Mouse (Mus musculus): ENCODE measurements around the gene Trim45.

Gene Trim45

GRCm38 (mm10) chr3:100931332-100932076, 9.5 kb downstream of the Trim45 start:
- CTCF ChIA-PET = no interaction called here

DNA sequence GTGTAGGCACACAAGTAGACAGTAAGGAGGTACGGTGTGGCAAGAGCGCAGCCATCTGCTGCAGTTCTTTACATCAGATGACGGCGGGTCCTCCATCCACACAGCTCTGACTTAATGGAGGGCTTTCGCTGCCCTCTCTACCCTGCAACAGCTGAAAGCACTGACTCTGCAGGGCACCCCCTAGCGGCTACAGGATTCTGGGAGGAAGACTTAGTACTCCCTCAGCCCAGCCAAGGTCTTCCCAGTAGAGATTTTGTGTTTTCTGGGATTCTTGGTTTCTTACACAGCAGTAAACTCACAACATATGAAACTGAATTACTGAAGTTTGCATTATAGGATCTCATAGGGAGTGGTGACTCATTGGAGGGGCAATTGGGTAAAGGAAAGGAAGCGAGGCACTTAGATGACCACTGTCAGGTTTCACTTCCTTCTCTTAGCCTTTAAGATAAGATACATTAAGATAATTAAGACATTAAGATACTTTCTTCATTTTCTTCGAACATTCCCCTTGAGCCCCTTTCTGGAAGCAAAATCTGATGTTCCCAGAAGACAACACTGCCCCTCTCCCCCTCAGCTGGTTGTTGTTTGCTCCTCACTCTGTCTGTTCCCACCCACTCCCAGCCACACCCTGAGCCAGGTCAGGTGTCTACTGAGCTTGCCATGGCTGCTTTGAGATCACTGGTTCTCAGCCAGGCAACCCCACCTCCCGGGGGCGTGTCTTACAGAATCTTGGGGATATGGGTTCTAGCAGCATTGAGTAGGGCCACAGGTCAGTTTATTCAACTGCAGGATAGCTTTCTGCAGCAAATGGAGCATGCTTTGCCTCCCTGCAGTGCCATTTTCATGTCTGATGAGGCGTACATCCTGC, 10.3 kb downstream of the Trim45 start:
- CTCF ChIA-PET = no interaction called here

- CTCF ChIA-PET = no interaction called here
Measured at GRCm38 (mm10) chr3:100935521-100935920, 13.5 kb downstream of the Trim45 start.

- CTCF ChIA-PET = no interaction called here
Measured at GRCm38 (mm10) chr3:100936201-100936600, 14.2 kb downstream of the Trim45 start.

- CTCF ChIA-PET = no interaction called here
Measured at GRCm38 (mm10) chr3:100938211-100938610, 16.2 kb downstream of the Trim45 start.

DNA sequence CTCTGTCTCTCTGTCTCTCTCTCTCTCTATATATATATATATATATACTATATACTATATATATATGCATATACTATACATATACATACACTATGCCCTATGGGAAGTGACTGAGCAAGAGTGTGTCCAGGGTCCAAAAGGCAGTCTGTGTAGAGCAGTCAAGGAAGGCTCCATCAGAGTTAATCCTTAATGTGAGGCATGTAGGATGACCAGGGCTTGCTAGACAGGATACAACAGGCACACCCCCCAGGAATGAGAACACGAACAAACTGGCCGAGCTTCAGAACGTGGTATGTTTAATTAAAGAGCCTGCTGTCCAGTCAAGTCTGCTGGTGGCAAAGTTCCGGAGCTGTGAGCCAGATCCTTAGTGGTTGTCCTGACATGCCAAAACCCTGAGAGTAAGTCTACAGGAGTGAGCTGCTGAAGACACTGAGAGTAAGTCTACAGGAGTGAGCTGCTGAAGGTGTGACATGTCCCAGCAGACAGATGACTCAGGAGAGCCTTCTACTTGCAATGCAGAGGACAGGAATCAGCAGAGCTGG, 18.6 kb downstream of the Trim45 start:
- CTCF ChIA-PET = no interaction called here

DNA sequence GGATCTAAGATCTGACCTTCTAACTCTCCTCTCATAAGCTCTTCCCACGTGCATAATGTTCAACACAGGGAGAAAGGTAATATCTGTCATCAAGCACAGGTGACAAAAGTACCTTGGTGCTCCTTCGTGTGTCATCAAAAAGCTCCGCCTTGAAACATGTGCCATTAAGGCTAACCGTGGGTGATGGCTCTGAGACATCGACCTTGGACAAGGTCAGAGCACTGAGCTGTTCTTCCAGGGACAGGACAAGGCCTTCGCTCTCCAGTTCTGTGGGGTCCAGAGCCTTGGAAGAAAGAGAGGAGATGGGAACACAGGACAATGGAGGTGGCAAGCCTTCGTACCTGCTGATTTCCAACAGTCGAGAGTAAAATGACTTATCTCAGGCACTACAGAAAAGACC, 25.3 kb downstream of the Trim45 start:
- CTCF ChIA-PET = no interaction called here

GRCm38 (mm10) chr3:100951531-100951930, 29.5 kb downstream of the Trim45 start:
- CTCF ChIA-PET = no interaction called here

- CTCF ChIA-PET = interaction anchor here (0.5 to 1.0 kb wide), 4 partner anchors 9 to 164 kb away, joined by 3 to 6 read pairs (median 4); no protein-coding TSS in a partner anchor
Measured at GRCm38 (mm10) chr3:100954616-100955015, 32.6 kb downstream of the Trim45 start.

GRCm38 (mm10) chr3:100961007-100961406, 39.0 kb downstream of the Trim45 start:
- CTCF ChIA-PET = no interaction called here

DNA sequence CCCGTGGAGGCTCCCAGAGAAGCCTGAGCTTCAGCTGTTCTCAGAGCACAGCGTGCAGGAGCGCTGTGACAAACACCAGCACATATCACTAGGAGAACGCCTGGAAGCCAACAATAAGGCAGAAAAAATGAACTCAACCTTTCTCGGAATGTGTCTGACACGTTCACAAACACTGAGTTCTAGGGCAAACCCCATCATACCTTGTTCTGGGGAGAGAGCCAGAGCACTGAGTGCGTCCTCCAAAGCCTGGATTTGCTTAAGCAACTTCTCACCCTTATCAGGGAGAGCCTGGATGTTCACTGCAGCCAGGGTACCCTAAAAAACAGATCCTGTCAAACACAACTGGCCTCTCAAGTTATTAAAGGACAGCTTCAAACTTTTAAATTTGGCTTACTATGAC, 39.5 kb downstream of the Trim45 start:
- CTCF ChIA-PET = no interaction called here

DNA sequence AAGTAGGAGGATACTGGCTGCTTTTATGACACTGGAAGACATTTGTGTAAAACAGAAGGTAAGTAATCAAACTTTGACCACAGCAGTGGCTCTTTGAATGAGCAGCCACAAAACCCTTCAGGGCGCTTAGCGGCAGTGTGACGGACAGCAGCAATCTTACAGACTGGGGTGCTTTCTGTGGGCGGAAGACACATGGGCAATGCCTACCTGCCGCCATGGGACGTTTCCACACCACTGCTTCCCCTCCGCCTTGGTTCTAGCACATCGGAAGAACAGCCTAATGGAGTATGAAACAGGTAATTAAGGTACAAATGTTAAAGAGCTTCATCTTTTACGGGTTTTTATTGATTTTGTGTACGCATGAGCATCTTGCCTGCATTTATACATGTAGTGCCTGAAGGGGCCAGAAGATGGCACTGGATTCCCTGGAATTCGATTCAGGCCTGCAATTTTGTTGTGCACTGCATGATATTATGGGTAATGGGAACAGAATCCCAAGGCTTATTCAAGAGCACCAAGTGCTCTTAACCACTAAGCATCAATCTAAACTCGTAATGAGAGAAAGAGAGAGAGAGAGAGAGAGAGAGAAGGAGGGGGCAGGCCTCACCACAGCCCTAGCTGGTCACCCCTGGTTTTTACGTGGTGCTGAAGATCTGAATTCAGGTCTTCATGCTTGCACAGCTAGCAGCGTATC, 42.0 kb downstream of the Trim45 start:
- CTCF ChIA-PET = interaction anchor here (0.6 to 1.7 kb wide), 4 partner anchors 9 to 559 kb away, joined by 3 to 4 read pairs (median 4); no protein-coding TSS in a partner anchor

DNA sequence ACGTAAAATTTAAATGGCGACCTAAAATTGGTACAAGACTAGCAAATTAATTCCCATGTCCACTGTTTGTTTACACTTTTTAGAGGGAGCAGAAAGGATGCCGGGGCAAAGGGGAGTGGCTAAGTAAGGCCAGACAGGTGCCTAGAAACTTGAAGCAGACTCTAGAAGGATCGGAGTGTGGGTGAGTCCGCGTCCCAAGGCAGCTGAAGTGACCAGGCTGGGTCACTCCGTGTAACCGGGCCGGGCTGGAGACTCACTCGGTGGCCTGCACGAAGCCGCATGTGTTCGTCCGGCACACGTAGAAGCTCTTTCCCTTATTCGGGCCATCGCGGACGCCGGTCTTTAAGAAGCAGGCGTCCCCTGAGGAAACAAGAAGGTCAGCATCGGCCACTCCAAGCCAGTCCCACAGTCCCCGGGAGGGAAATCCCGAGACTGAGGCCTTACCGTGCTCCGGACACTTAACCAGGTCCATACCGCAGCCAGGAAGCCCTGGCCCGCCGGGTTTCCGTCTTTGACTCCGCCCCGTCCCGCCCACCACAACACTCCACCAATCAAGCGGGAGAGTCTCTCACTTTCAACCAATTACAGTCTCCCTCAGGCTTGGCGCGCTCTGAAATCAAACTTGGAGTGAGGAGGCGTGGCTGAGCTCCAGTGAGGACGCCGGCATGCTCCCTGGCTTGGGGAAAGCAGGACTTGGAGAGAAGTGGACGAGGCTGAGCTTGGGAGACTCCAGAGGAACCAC, 47.3 kb downstream of the Trim45 start, which contains the start of gene Ttf2:
Gene Ttf2 (minus strand): TSS at position 488 of the 742 bp plus-strand sequence.
- CTCF ChIA-PET = interaction anchor here (1.1 kb wide), 1 partner anchor 331 kb away, joined by 3 read pairs; no protein-coding TSS in a partner anchor

DNA sequence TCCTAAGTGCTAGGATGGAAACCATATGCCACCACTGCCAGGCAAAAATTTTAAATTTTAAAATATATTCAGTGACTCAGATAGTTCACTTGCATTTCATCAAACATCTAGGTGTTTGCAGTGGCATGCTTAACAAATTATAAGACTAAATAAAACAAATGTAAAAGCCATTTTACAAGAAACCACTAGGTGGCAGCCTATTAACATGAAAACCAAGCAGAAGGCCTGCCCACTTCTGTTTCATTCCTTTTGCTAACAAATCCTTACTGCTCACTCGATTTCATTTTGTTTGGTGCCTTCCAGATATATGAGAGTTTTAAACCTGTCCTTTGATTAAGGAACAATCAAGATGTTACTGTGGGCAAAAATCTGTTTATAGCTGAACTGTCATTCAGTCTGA, 51.9 kb downstream of the Trim45 start:
- CTCF ChIA-PET = interaction anchor here (0.5 to 1.7 kb wide), 2 partner anchors 321 to 481 kb away, joined by 3 to 8 read pairs; no protein-coding TSS in a partner anchor

GRCm38 (mm10) chr3:100979290-100979689, 57.3 kb downstream of the Trim45 start:
- CTCF ChIA-PET = no interaction called here

All from spleen, embryonic (tissue).